Mouse (Mus musculus) myocyte (in vitro differentiated cells): ENCODE measurements around the gene 4930578G10Rik.
"Not testable (repeated sequence)": the region's sequence is repeated elsewhere in the genome, so short reads cannot be mapped to it uniquely, and the experiment has no call there.

Source experiments
- CEBPB ChIP-seq: IDR thresholded peaks from 2 replicates; pipeline ENCODE4 v1.6.1; 2011; ENCODE audit warnings: mild to moderate bottlenecking, moderate library complexity; ENCODE audit not compliant: poor library complexity, insufficient read depth, severe bottlenecking
- E2F4 ChIP-seq: IDR thresholded peaks from one replicate; pipeline ENCODE4 v1.6.1; 2011; ENCODE audit warnings: mild to moderate bottlenecking, control low read depth, moderate library complexity; ENCODE audit not compliant: insufficient read depth
- MAX ChIP-seq: IDR thresholded peaks from one replicate; pipeline ENCODE4 v1.6.1; 2011; ENCODE audit warnings: low read depth, mild to moderate bottlenecking, control low read depth
- POLR2A ChIP-seq: IDR thresholded peaks from one replicate; pipeline ENCODE4 v1.6.1; 2011; ENCODE audit warnings: low read depth, mild to moderate bottlenecking, control low read depth, moderate library complexity; ENCODE audit not compliant: insufficient read length

- TF ChIP-seq MAX, POLR2A, CEBPB, E2F4: not testable (repeated sequence)
Measured at GRCm38 (mm10) chr4:42773893-42774292, 38.5 kb downstream of the 4930578G10Rik start, which contains the start of gene Ccl21a.
